Mouse (Mus musculus) liver, embryonic 14.5 days (tissue): ENCODE data around the gene Stk17b. TPM values are rescaled to one million over a fixed set of nuclear protein-coding genes. Genes with fewer than 3 reads are reported as not detected.

Source experiments
- ATAC-seq: fragments of 200-750 bp; cut with Nextera tagmentation; 2 replicates; pipeline ENCODE4 v1.8.0; 2017; ENCODE audit warnings: moderate number of reproducible peaks, mild to moderate bottlenecking, moderate library complexity; ENCODE audit not compliant: insufficient read depth
- DNase-seq, 3 experiments: peaks; one replicate each; pipeline ENCODE4 v3.0.0-alpha.2; 2012 to 2013; ENCODE audit warnings: low read depth in 3 of 3, low spot score in 3 of 3
- H3K27ac ChIP-seq: fragments of 300-500 bp; sonication (generic); 2 replicates; pipeline ENCODE4 v1.5.1; 2014; ENCODE audit warnings: moderate library complexity, mild to moderate bottlenecking, control low read depth, inconsistent platforms
- H3K27me3 ChIP-seq: fragments of 300-500 bp; sonication (generic); 2 replicates; pipeline ENCODE4 v1.6.1; 2014; ENCODE audit warnings: mild to moderate bottlenecking, low read length, moderate library complexity; ENCODE audit not compliant: control insufficient read depth, insufficient read depth
- H3K36me3 ChIP-seq: fragments of 300-500 bp; sonication (generic); replicated peaks from 2 replicates; pipeline ENCODE4 v1.6.1; 2014; ENCODE audit warnings: low read depth; ENCODE audit not compliant: control insufficient read depth, insufficient read depth
- H3K4me1 ChIP-seq, 2 experiments: fragments of 200-500 bp in 1 of 2; fragments of 300-500 bp in 1 of 2; sonication (generic) in 1 of 2; replicated peaks; 2 replicates each; pipeline ENCODE4 v1.6.1; 2012 to 2014; ENCODE audit warnings: antibody characterized with exemption in 1 of 2, inconsistent platforms in 1 of 2, low read length in 1 of 2; ENCODE audit not compliant: control insufficient read depth in 2 of 2, insufficient read depth in 2 of 2
- H3K4me2 ChIP-seq: fragments of 300-500 bp; sonication (generic); 2 replicates; pipeline ENCODE4 v1.6.1; 2014; ENCODE audit warnings: low read depth, mild to moderate bottlenecking, control low read depth, moderate library complexity
- H3K4me3 ChIP-seq, 2 experiments: fragments of 200-500 bp in 1 of 2; fragments of 300-500 bp in 1 of 2; sonication (generic) in 1 of 2; 2 replicates each; pipeline ENCODE4 v1.5.1; 2012 to 2014; ENCODE audit warnings: low read depth in 2 of 2, low read length in 2 of 2, mild to moderate bottlenecking in 2 of 2, control low read depth in 1 of 2, inconsistent platforms in 1 of 2, moderate library complexity in 1 of 2; ENCODE audit not compliant: insufficient read depth in 1 of 2
- H3K9ac ChIP-seq: fragments of 300-500 bp; sonication (generic); replicated peaks from 2 replicates; pipeline ENCODE4 v1.6.1; 2014; ENCODE audit warnings: mild to moderate bottlenecking, control low read depth, moderate library complexity
- H3K9me3 ChIP-seq: fragments of 300-500 bp; sonication (generic); 2 replicates; pipeline ENCODE4 v1.6.1; 2016; ENCODE audit warnings: low read length, mixed read lengths; ENCODE audit not compliant: control insufficient read depth
- CTCF ChIP-seq: IDR thresholded peaks from 2 replicates; pipeline ENCODE4 v1.5.1; 2016; ENCODE audit warnings: antibody characterized with exemption, low read depth, control low read depth
- EP300 ChIP-seq: IDR thresholded peaks from 2 replicates; pipeline ENCODE4 v1.6.1; 2016; ENCODE audit warnings: antibody characterized with exemption, low read depth
- WGBS: fragments of 180-500 bp; shearing (Covaris S2); extraction: QIAGEN DNeasy Blood & Tissue Kit; methylation state at CpG from one replicate; pipeline ENCODE4 v1.1.7; 2014; ENCODE audit not compliant: insufficient replicate concordance; 5-methylcytosine and 5-hydroxymethylcytosine counted together
- polyA plus RNA-seq, 2 experiments: library from polyadenylated mRNA; depleted of rRNA in 1 of 2; stranded (reverse) in 1 of 2; unstranded in 1 of 2; fragments of >200 nt; fragmentation: Nextera tagmentation in 1 of 2; extraction: Ambion mirVana in 1 of 2; gene quantifications; 2 replicates each; pipeline versions ENCODE4 v1.2.1 to v1.2.3; 2012 to 2014

Stk17b gene
- polyA plus RNA-seq (2012; rRNA removed) (3.9 and 6.8 TPM in 2 replicates), polyA plus RNA-seq (2014; fragmentation: Nextera tagmentation; extraction: Ambion mirVana) (19.8 and 21.8 TPM in 2 replicates)

DNA sequence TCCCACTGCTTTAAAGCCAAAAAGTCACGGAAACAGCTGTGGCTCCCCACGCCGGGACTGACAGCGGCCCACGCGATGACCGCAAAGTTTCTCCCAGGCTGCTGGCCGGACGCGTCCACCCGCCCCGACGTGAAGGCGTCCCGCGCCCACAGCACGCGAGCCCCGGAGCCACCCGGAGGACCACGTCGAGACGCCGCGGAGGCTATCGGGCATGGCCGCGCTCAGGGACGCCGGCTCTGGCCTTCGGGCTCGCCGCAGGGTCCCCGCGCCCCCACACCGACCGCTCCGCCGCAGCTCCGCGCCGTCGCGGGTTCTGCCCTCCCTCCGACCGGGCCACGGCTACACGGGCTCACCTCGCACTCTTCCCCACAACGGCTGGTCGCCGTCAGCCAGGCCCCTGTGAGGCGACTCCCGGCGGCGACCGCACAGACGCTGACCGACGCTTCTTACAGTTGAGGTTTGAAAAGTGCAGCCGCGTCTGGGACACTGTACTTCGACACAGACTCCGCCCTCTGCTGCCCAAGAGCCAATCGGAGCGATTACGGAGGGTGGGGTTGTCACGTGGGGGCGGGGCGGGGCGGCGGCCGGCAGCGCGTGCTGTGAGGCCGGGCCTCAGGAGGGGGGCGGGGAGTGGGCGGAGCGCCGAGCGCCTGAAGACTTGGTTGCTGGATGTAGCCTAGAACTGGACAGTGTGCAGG lies at the start of gene Stk17b:
TSS of gene Stk17b (minus strand) at position 504 of the 698 bp plus-strand sequence.
- Histone ChIP-seq H3K9me3 (no peaks in the 10 kb centered on the region), H3K9ac (peak within 1 kb of the TSS; percentile 99), H3K27ac (peak within 1 kb of the TSS; percentile 92), H3K4me2 (peak within 1 kb of the TSS; percentile 72), H3K36me3 (no peaks in the 10 kb centered on the region), H3K27me3 (no peaks in the 10 kb centered on the region), H3K4me3 (peak within 1 kb of the TSS; percentile 94 to 99), H3K4me1 (peaks cover 2 to 3% of the 10 kb centered on the region in 2 experiments; a peak in 2 of 4 replicates)
- WGBS, result under 1% methylated on average over 67 of the region's 81 CpGs
- ATAC-seq, result peak; percentile 95
- peak; percentile 88 to 91 (median 90) for DNase-seq
- TF ChIP-seq EP300, result no peak

DNA sequence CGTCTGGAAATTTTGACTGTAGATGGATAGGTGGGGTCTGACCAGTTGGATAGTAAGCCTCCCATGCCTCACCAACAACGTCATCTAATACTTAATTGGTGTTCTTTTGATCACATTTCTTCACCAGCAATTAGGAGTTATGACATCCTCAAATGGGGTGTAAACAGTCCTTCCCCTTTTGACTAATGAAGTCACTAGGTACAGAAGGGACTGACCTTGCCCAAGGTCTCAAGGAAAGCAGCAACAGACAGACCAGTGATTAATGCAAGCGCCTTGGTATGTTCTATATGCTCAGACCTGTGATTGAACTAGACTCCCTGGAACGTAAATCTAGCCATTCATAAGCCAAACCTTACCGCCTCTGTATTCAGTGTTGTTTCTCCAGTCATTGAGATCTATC lies 45.3 kb upstream of the Stk17b start:
- Histone ChIP-seq H3K27me3 (no peaks in the 10 kb centered on the region), H3K4me2 (no peak overlapping the region), H3K4me1 (no peaks in the 10 kb centered on the region; a peak in 1 of 4 replicates), H3K27ac (no peak overlapping the region), H3K4me3 (no peak overlapping the region), H3K36me3 (no peaks in the 10 kb centered on the region), H3K9ac (no peak overlapping the region), H3K9me3 (no peaks in the 10 kb centered on the region)
- no peak for ATAC-seq
- 61% methylated on average over 5 of the region's 5 CpGs for WGBS
- no peak for TF ChIP-seq EP300
- TF ChIP-seq CTCF, result no peak
- DNase-seq, result no peak

DNA sequence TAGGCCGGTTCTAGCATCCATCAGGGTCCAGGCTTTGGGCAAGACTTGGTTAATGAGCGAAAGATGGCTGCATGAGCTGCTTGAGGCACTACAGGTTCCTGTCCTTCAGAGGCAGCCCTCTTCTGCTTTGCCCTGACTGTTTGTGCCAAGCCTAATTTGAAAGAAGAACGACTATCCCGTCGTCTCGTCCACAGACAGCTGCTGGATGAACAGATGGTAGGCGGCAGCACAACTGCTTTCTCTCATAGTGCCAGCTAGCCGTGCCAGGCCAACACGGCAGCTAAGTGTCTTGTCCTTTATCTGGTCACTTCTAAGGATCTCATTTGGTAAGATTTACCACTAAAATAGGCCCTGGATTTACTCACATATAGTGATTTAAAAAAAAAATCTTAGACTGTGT lies 44.1 kb upstream of the Stk17b start:
- WGBS, result 68% methylated on average over 9 of the region's 9 CpGs

DNA sequence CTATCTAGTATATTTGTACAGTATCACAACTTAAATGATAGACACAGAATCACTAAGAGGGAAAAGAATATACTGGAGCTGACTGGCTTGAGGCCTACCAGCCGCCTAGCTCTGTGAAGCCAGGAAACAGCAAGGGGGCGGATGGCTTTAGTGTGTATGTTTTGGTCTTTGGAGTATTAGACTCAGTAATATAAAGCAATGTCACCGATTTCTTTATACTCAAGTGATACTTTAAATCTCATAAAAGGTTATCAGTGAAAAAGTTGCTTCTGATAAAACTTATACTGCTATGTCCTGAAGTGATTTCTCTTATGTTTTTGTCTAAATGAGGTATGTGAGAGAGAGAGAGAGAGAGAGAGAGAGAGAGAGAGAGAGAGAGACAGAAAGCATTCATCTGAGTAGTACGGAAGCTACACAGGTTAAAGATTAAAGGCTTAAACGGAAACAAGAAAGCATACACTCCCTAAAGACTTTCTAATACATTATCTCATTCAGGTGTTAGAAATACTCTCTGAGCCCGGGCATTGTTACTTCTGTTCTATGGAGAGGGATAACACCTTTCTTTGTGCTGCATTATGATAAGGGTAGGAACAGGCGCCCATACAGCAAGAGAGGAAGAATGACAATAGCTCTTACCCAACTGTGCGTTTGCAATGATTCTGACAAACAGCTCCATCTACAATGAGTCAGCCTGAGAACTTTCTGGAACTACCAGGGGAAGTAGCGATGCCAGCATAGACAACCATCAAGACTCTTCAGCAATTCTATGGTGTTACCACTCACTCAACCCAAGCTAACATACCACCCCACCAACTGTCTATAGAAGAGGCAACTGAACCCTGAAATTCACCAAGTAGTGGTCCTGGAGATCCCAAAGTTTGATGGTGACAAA lies 39.7 kb upstream of the Stk17b start:
- no peak overlapping the region for H3K9ac ChIP-seq
- H3K4me2 ChIP-seq, result no peak overlapping the region
- no peak overlapping the region for H3K4me3 ChIP-seq
- H3K27me3 ChIP-seq, result no peaks in the 10 kb centered on the region
- DNase-seq (no peak), ATAC-seq (no peak)
- no peak for TF ChIP-seq CTCF
- no peak for TF ChIP-seq EP300
- no peaks in the 10 kb centered on the region for H3K4me1 ChIP-seq
- no peaks in the 10 kb centered on the region for H3K36me3 ChIP-seq
- H3K9me3 ChIP-seq, result no peaks in the 10 kb centered on the region
- 69% methylated on average over 9 of the region's 9 CpGs for WGBS
- no peak overlapping the region for H3K27ac ChIP-seq

More for the DNA sequence above, 44.1 kb upstream of the Stk17b start:
- Histone ChIP-seq H3K27ac (no peak overlapping the region), H3K9me3 (no peaks in the 10 kb centered on the region), H3K9ac (no peak overlapping the region), H3K4me2 (no peak overlapping the region), H3K36me3 (no peaks in the 10 kb centered on the region), H3K4me3 (no peak overlapping the region), H3K4me1 (no peaks in the 10 kb centered on the region; a peak in 1 of 4 replicates), H3K27me3 (no peaks in the 10 kb centered on the region)
- TF ChIP-seq CTCF, result no peak
- no peak for TF ChIP-seq EP300
- no peak for DNase-seq
- no peak for ATAC-seq
